Mouse (Mus musculus) heart, embryonic 11.5 days (tissue): ENCODE measurements around the gene Nectin4. TPM values are rescaled to one million over a fixed set of nuclear protein-coding genes. Genes with fewer than 3 reads are reported as not detected.

Experiments
- ATAC-seq: fragments of 200-750 bp; cut with Nextera tagmentation; replicated peaks from 2 replicates; pipeline ENCODE4 v1.8.0; 2017; ENCODE audit warnings: moderate library complexity; ENCODE audit not compliant: insufficient number of reproducible peaks, low FRiP score, low TSS enrichment
- H3K27ac ChIP-seq: fragments of 300-500 bp; sonication (generic); 2 replicates; pipeline ENCODE4 v1.5.1; 2014; ENCODE audit warnings: mild to moderate bottlenecking, low read depth, low read length
- H3K27me3 ChIP-seq: fragments of 300-500 bp; sonication (generic); 2 replicates; pipeline ENCODE4 v1.6.1; 2014; ENCODE audit warnings: mild to moderate bottlenecking, low read length, mixed read lengths; ENCODE audit not compliant: control insufficient read depth, insufficient read depth
- H3K36me3 ChIP-seq: fragments of 300-500 bp; sonication (generic); 2 replicates; pipeline ENCODE4 v1.6.1; 2014; ENCODE audit warnings: mild to moderate bottlenecking, low read length, moderate library complexity, mixed read lengths; ENCODE audit not compliant: control insufficient read depth, insufficient read depth
- H3K4me1 ChIP-seq: fragments of 300-500 bp; sonication (generic); 2 replicates; pipeline ENCODE4 v1.6.1; 2014; ENCODE audit warnings: low read length; ENCODE audit not compliant: control insufficient read depth, insufficient read depth
- H3K4me2 ChIP-seq: fragments of 300-500 bp; sonication (generic); 2 replicates; pipeline ENCODE4 v1.6.1; 2014; ENCODE audit warnings: mild to moderate bottlenecking, moderate library complexity
- H3K4me3 ChIP-seq: fragments of 300-500 bp; sonication (generic); 2 replicates; pipeline ENCODE4 v1.5.1; 2014; ENCODE audit warnings: low read depth, low read length
- H3K9ac ChIP-seq: fragments of 300-500 bp; sonication (generic); 2 replicates; pipeline ENCODE4 v1.6.1; 2014; ENCODE audit warnings: mild to moderate bottlenecking, low read depth, low read length, moderate library complexity
- H3K9me3 ChIP-seq: fragments of 300-500 bp; sonication (generic); replicated peaks from 2 replicates; pipeline ENCODE4 v1.6.1; 2016; ENCODE audit warnings: low read length; ENCODE audit not compliant: control insufficient read depth
- WGBS: fragments of 180-500 bp; shearing (Covaris S2); extraction: QIAGEN DNeasy Blood & Tissue Kit; methylation state at CpG from one replicate; pipeline ENCODE4 v1.1.7; 2014; ENCODE audit not compliant: insufficient replicate concordance; 5-methylcytosine and 5-hydroxymethylcytosine counted together
- polyA plus RNA-seq: library from polyadenylated mRNA; unstranded; fragments of >200 nt; fragmentation: Nextera tagmentation; extraction: Ambion mirVana; gene quantifications from 2 replicates; pipeline ENCODE4 v1.2.1, GENCODE M21; 2014

Nectin4 gene
- polyA plus RNA-seq, 1 experiment from 2014 or later, result 0.20 TPM

DNA sequence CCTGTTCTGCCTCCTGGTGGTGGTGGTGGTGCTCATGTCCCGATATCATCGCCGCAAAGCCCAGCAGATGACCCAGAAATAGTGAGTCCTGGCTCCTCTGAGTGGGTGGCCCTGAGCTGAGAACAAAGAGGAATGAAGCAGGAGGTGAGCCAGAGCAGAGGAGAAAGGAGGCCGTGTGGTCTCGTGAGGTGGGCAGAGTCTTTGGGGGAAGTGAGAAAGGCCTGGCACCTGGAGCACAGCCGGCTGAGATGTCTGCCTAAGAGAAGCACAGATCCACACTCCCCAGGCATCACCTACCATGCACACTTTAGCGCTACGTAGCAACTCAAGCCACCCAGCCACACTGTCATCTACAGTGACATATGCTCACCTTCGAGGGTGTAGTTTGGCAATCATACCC lies 15.3 kb downstream of the Nectin4 start:
- H3K36me3 ChIP-seq, result no peaks in the 10 kb centered on the region
- H3K4me1 ChIP-seq, result peaks cover 2% of the 10 kb centered on the region; the same call in 1 of the 2 replicates
- H3K4me2 ChIP-seq, result no peak overlapping the region
- no peaks in the 10 kb centered on the region for H3K9me3 ChIP-seq
- ATAC-seq, result no peak
- H3K9ac ChIP-seq, result no peak overlapping the region
- no peak overlapping the region for H3K4me3 ChIP-seq
- 55% methylated on average over 9 of the region's 9 CpGs for WGBS
- H3K27ac ChIP-seq, result no peak overlapping the region
- peaks cover 9% of the 10 kb centered on the region for H3K27me3 ChIP-seq

DNA sequence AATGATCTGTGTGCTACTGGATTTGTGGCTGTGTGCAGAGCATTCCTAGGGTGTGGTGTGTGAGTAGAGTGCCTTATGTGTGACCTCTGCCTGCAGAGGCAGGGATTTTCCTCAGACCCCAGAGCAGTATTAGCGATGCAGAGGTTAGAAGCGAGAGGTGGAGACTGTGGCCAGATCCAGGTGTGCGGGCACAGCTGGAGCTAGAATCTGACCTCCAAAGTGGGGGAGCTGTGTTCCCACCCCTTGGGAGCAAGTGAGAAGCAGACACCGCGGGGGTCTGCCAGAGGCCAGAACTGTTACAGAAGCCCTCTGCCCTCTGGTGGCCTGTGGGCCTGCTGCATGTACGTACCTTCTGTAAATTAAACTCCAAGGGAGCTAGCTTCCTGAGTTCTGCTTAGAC lies 17.2 kb downstream of the Nectin4 start:
- H3K4me3 ChIP-seq, result no peak overlapping the region
- H3K4me2 ChIP-seq, result peak overlapping the region; percentile 53
- H3K27ac ChIP-seq, result no peak overlapping the region
- H3K27me3 ChIP-seq, result no peaks in the 10 kb centered on the region
- H3K4me1 ChIP-seq, result peaks cover 2% of the 10 kb centered on the region; the same call in 1 of the 2 replicates
- H3K9ac ChIP-seq, result peak overlapping the region; percentile 58; the same call in 1 of the 2 replicates
- H3K36me3 ChIP-seq, result no peaks in the 10 kb centered on the region
- no peaks in the 10 kb centered on the region for H3K9me3 ChIP-seq
- WGBS, result 15% methylated on average over 6 of the region's 6 CpGs
- no peak; the same call in 1 of the 2 replicates for ATAC-seq

DNA sequence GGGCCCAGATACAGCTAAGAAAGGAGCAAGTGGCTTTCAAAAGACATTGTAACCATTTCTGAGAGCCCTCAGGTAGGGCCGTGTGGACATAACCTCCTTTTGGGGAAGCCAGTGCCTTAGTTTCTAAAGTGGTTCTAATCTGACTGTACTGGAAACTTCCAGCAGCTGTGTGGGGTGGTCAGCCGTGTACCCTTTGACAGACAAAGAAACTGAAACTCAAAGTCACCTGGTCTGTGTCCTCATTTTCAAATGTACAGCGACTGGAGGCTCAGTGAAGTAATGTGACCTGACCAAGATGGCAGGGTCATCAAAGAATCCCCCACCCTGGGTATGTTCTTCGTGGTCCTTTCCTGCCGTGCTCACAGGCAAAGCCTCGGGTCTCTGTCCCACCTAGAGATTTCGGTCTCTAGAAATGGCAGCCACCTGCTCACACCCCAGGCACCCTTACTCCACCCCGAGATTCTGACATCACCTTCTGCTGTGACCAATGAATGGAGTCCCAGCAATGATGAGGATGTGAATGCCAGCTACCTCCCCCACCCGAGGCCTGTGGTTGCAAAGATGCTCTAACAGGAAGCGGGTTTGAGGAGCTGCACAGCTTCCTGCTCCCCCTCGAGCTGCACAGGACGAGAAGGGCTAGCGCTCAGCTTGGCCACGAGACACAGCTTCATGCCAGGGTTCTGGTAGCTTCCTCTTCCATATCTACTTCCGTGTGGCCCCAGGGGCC lies 18.6 kb downstream of the Nectin4 start, which contains the start of gene Arhgap30:
Gene Arhgap30 (plus strand): TSS at position 579 of the 727 bp plus-strand sequence.
- Histone ChIP-seq H3K4me2 (no peak within 1 kb of the TSS; the same call in 1 of the 2 replicates), H3K9ac (no peak within 1 kb of the TSS), H3K4me1 (peaks cover 2% of the 10 kb centered on the region; the same call in 1 of the 2 replicates), H3K36me3 (no peaks in the 10 kb centered on the region), H3K27ac (no peak within 1 kb of the TSS), H3K4me3 (no peak within 1 kb of the TSS), H3K9me3 (no peaks in the 10 kb centered on the region), H3K27me3 (no peaks in the 10 kb centered on the region)
- 71% methylated on average over 15 of the region's 15 CpGs for WGBS
- ATAC-seq, result no peak

DNA sequence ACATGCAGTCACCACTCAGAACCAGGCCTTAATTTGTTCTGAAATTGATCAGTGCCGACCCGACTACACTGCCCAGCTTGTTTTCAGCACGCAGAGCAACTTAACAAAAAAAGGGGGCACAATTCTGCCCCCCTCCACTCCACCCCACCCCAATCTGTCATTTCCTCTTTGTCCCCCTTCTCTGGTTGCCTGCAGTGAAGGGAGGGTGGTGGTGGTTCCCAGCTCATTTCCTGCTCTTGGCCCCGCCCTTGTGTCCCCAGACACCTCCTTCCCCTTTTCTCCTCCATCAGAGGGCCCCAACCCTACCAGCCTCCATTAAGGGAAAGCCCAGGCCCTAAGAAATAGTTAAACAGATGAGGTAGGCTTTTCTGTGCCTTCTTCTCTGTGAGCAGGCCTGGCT lies 20.2 kb downstream of the Nectin4 start:
- Histone ChIP-seq H3K36me3 (no peaks in the 10 kb centered on the region), H3K9ac (no peak overlapping the region), H3K4me2 (no peak overlapping the region), H3K4me3 (no peak overlapping the region), H3K27me3 (no peaks in the 10 kb centered on the region), H3K4me1 (peaks cover 2% of the 10 kb centered on the region; the same call in 1 of the 2 replicates), H3K9me3 (no peaks in the 10 kb centered on the region), H3K27ac (no peak overlapping the region)
- ATAC-seq, result no peak
- 72% methylated on average over 4 of the region's 4 CpGs for WGBS

DNA sequence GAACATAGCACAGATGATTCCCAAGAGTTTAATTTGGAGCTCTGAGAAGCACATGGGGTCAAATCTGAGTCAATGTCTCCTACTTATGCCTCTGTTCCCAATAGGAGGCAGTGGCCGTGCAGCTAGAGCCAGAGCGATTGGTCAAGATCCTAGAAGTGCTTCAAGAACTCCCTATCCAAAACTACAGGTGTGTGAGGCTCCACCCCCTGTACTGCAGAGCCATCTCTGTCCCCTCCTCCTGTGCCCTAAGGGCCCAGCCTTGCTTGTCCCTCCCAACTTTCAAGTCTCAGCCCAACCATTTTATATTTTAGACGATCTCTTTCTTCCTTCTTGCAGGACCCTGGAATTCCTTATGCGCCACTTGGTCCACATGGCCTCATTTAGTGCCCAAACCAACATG lies 31.9 kb downstream of the Nectin4 start:
- H3K9ac ChIP-seq, result no peak overlapping the region
- no peaks in the 10 kb centered on the region for H3K27me3 ChIP-seq
- no peak overlapping the region for H3K4me3 ChIP-seq
- H3K4me2 ChIP-seq, result no peak overlapping the region
- 75% methylated on average over 4 of the region's 4 CpGs for WGBS
- no peaks in the 10 kb centered on the region for H3K36me3 ChIP-seq
- H3K27ac ChIP-seq, result no peak overlapping the region
- H3K9me3 ChIP-seq, result no peaks in the 10 kb centered on the region
- no peaks in the 10 kb centered on the region for H3K4me1 ChIP-seq
- no peak for ATAC-seq

DNA sequence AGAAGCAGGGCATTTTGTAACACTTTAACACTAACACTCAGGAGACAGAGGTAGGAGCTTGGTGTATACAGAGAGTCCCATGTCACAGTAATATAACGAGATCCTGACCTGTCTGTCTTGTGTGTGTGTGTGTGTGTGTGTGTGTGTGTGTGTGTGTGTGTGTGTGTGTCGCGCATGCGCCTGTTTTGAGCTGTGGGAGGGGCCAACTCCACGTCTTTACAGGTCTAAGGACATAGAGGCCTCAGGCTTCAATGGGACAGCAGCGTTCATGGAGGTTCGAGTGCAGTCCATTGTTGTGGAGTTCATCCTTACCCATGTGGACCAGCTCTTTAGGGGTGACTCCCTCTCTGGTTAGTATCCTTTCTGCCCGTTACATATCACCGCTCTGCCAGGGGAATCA lies 33.1 kb downstream of the Nectin4 start:
- Histone ChIP-seq H3K36me3 (no peaks in the 10 kb centered on the region), H3K27ac (no peak overlapping the region), H3K9me3 (no peaks in the 10 kb centered on the region), H3K4me3 (no peak overlapping the region), H3K4me2 (no peak overlapping the region), H3K4me1 (no peaks in the 10 kb centered on the region), H3K27me3 (no peaks in the 10 kb centered on the region), H3K9ac (no peak overlapping the region)
- no peak for ATAC-seq
- WGBS, result 81% methylated on average over 9 of the region's 9 CpGs

DNA sequence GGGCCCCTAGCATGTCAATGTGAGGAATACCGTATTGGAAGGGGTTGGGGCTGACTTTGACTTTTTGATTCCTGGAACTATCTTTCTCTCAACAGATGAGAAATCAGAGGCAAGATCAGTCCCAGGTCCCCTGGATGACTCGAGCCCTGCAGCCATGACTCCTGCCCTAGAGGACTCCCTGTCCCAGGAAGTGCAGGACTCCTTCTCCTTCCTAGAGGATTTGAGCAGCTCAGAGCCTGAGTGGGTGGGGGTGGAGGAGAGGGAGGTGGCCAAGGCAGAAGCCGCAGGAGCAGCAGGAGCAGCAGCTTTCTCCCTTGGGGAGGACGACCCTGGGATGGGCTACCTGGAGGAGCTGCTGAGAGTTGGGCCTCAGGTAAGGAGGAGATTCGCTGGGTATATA lies 37.4 kb downstream of the Nectin4 start:
- ATAC-seq, result no peak
- Histone ChIP-seq H3K4me1 (peaks cover under 1% of the 10 kb centered on the region; the same call in 1 of the 2 replicates), H3K4me2 (no peak overlapping the region)

DNA sequence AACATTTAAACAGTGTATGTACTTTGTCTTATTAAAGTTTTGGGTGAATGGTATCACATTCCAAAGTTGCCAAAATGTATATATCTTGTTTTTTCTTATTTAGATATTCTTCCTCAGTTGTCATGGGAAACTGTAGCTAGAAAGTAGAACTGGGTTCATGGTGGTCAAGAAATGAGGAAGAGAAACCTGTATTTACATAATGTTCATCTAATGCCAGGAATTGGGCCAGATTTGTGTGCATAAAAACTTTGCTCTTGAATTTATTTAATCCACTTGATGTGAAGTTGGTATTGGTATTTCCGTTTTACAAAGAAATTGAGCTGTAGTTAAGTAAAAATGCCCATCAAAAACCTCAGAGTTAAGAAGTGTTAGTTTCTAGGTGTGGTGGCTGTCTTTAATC lies 40.3 kb downstream of the Nectin4 start:
- H3K27ac ChIP-seq, result no peak overlapping the region
- H3K36me3 ChIP-seq, result no peaks in the 10 kb centered on the region
- peaks cover 4% of the 10 kb centered on the region for H3K4me1 ChIP-seq
- no peak overlapping the region for H3K4me3 ChIP-seq
- 88% methylated on average over 1 of the region's 1 CpGs for WGBS
- no peak overlapping the region for H3K4me2 ChIP-seq
- H3K9me3 ChIP-seq, result no peaks in the 10 kb centered on the region
- no peak overlapping the region for H3K9ac ChIP-seq
- H3K27me3 ChIP-seq, result no peaks in the 10 kb centered on the region
- ATAC-seq, result no peak

More for the DNA sequence above, 37.4 kb downstream of the Nectin4 start:
- WGBS, result 67% methylated on average over 5 of the region's 5 CpGs
- H3K27me3 ChIP-seq, result no peaks in the 10 kb centered on the region
- no peaks in the 10 kb centered on the region for H3K9me3 ChIP-seq
- no peak overlapping the region for H3K27ac ChIP-seq
- no peak overlapping the region for H3K9ac ChIP-seq
- H3K36me3 ChIP-seq, result no peaks in the 10 kb centered on the region
- no peak overlapping the region for H3K4me3 ChIP-seq
